Mouse (Mus musculus) heart, embryonic 12.5 days (tissue): ENCODE measurements at regions not wholly inside any gene's neighbourhood (a gene's known extent, or its start where the extent isn't known, plus 50 kb on each side); places are given as distances from the start of the nearest gene placed in this dataset.

ENCODE experiments used
- ATAC-seq: fragments of 200-750 bp; cut with Nextera tagmentation; 2 replicates; pipeline ENCODE4 v1.8.0; 2017; ENCODE audit warnings: moderate TSS enrichment, moderate library complexity; ENCODE audit not compliant: insufficient number of reproducible peaks, low FRiP score
- H3K27ac ChIP-seq: fragments of 300-500 bp; sonication (generic); 2 replicates; pipeline ENCODE4 v1.5.1; 2016; ENCODE audit warnings: mild to moderate bottlenecking, moderate library complexity; ENCODE audit not compliant: poor library complexity, severe bottlenecking
- H3K27me3 ChIP-seq: fragments of 300-500 bp; sonication (generic); replicated peaks from 2 replicates; pipeline ENCODE4 v1.6.1; 2016; ENCODE audit warnings: mild to moderate bottlenecking, moderate library complexity
- H3K36me3 ChIP-seq: fragments of 300-500 bp; sonication (generic); 2 replicates; pipeline ENCODE4 v1.6.1; 2016; ENCODE audit warnings: mild to moderate bottlenecking, moderate library complexity
- H3K4me1 ChIP-seq: fragments of 300-500 bp; sonication (generic); replicated peaks from 2 replicates; pipeline ENCODE4 v1.6.1; 2016; ENCODE audit warnings: mild to moderate bottlenecking
- H3K4me2 ChIP-seq: fragments of 300-500 bp; sonication (generic); 2 replicates; pipeline ENCODE4 v1.6.1; 2016; ENCODE audit warnings: mild to moderate bottlenecking, moderate library complexity
- H3K4me3 ChIP-seq: fragments of 300-500 bp; sonication (generic); 2 replicates; pipeline ENCODE4 v1.5.1; 2016; ENCODE audit warnings: mild to moderate bottlenecking
- H3K9ac ChIP-seq: fragments of 300-500 bp; sonication (generic); 2 replicates; pipeline ENCODE4 v1.6.1; 2016; ENCODE audit warnings: mild to moderate bottlenecking, moderate library complexity
- H3K9me3 ChIP-seq: fragments of 300-500 bp; sonication (generic); replicated peaks from 2 replicates; pipeline ENCODE4 v1.6.1; 2016; ENCODE audit warnings: mild to moderate bottlenecking, moderate library complexity
- WGBS: fragments of 180-500 bp; shearing (Covaris S2); methylation state at CpG from one replicate; pipeline ENCODE4 v1.1.7; 2016; 5-methylcytosine and 5-hydroxymethylcytosine counted together

DNA sequence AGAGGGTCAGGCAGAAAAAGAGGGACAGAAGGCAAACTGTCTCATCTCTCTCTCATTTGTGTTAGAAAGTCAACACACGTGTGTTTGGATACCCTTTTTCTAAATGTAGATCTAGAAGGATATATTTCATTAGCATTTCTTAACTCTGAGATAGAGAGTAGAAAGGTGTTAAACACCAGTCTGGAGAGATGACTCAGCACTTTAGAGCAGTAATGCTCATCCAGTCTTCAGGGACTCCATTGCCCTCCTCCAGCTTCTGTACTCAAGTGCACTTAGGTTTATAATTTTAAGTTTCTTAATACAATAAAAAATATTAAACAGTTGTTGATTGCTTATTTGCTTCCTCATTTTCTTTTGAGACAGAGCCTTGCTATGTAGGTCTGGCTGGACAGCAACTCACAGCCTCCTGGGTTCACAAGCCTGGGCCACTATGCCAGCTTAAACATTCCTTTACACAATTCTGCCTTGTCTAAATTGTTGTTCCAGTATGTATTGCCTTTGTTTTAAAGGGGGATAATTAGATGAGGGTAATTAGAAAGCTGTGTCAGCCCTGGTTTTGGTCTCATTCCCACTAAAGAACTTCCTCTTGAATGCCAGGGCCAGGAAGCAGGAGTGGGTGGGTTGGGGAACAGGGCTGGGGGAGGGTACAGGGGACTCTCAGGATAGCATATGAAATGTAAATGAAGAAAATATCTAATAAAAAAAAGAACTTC is 222.1 kb downstream of the Nfkbiz start:
- no peak overlapping the region for H3K4me2 ChIP-seq
- 68% methylated on average over 1 of the region's 1 CpGs for WGBS
- H3K4me3 ChIP-seq: no peak overlapping the region
- no peak overlapping the region for H3K9ac ChIP-seq
- no peak overlapping the region for H3K27ac ChIP-seq
- ATAC-seq: no peak
- H3K9me3 ChIP-seq: no peaks in the 10 kb centered on the region
- no peaks in the 10 kb centered on the region for H3K36me3 ChIP-seq
- H3K4me1 ChIP-seq: peaks cover 3% of the 10 kb centered on the region
- no peaks in the 10 kb centered on the region for H3K27me3 ChIP-seq

DNA sequence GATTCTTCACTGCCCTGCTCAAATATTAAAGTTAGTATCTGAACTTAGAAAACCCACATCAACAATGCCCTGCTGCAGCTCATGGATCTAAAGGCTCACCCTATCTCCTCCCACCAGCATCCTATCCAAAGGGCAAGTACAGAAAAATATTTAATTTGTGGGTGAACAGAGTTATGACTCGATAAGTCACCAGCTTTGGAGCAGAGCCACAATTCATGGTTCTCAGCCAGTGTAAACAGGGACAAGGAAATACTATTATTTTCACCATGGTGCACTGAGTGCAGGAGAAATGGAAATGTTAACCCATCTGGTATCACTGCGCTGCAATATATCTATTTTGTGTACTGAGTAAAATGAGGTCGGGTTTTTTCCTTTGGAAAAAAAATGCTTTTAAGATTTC is 225.8 kb downstream of the Nfkbiz start:
- 76% methylated on average over 3 of the region's 3 CpGs for WGBS
- H3K4me2 ChIP-seq: no peak overlapping the region
- no peaks in the 10 kb centered on the region for H3K36me3 ChIP-seq
- peaks cover 3% of the 10 kb centered on the region for H3K9me3 ChIP-seq
- no peak for ATAC-seq
- H3K9ac ChIP-seq: no peak overlapping the region
- H3K27me3 ChIP-seq: no peaks in the 10 kb centered on the region
- no peak overlapping the region for H3K27ac ChIP-seq
- H3K4me3 ChIP-seq: no peak overlapping the region
- H3K4me1 ChIP-seq: peaks cover 3% of the 10 kb centered on the region

DNA sequence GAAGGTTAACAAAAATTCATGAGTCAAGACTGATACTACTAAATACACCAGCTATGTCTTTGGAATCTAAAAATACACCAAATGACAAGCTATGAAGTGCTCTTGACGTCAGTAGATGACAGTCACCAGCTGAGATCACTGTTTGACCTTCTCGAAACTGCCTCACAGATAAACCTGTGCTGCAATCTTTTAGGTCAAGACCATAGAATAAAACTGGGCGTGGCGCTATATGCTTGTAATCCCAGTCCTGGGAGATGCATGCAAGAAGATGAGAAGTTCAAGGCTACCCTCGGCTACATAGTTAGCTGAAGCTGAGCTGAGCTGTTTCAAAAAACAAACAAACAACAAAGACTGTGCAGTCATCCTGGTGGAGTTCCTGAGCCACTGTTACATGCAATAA is 226.7 kb downstream of the Nfkbiz start:
- no peak overlapping the region for H3K4me2 ChIP-seq
- H3K27ac ChIP-seq: no peak overlapping the region
- peaks cover 3% of the 10 kb centered on the region for H3K4me1 ChIP-seq
- H3K36me3 ChIP-seq: no peaks in the 10 kb centered on the region
- peaks cover 3% of the 10 kb centered on the region for H3K9me3 ChIP-seq
- no peaks in the 10 kb centered on the region for H3K27me3 ChIP-seq
- H3K4me3 ChIP-seq: no peak overlapping the region
- ATAC-seq: no peak
- no peak overlapping the region for H3K9ac ChIP-seq
- WGBS: 69% methylated on average over 5 of the region's 5 CpGs

DNA sequence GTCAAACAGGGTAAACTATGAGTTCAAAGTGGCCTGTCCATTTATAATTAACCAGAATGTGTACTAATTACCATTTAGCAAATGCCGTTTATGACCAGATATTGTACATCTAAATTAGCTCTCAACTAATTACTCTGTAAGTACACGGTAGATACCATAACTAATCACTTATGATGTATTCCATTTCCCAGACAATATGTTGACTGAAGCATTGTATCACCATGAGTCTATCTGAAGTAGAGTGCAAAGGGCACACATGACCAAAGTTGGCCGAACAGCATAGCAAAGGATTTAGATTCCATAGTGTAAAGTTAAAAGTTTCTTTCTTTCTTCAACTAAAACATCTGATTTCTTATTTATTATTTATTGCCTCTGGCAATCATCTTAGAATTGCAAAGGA is 227.5 kb downstream of the Nfkbiz start:
- Histone ChIP-seq H3K4me2 (no peak overlapping the region), H3K36me3 (no peaks in the 10 kb centered on the region), H3K4me3 (no peak overlapping the region), H3K9me3 (peaks cover 3% of the 10 kb centered on the region), H3K9ac (no peak overlapping the region), H3K4me1 (no peaks in the 10 kb centered on the region), H3K27ac (no peak overlapping the region), H3K27me3 (no peaks in the 10 kb centered on the region)
- 85% methylated on average over 3 of the region's 3 CpGs for WGBS
- ATAC-seq: no peak

DNA sequence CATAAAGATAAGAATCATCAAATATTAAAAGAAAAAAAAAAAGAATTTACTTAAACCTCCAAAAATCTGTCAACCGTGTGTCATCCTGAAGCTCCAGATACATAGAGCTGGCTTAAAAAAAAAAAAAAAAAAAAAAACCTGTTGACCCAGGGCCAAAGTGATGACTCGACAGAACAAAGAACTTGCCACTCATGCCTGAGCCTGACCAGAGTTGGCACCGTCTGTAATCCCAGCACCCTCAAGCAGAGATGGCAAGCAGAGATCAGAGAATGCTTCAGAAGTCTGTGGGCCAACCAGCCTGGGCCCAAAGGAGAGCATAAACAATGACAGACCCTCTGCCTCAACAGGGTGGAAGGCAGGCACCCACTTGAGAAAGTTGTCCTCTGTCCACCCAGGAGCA is 230.3 kb downstream of the Nfkbiz start:
- Histone ChIP-seq H3K4me3 (no peak overlapping the region), H3K36me3 (no peaks in the 10 kb centered on the region), H3K4me1 (peaks cover 4% of the 10 kb centered on the region), H3K27ac (no peak overlapping the region), H3K9ac (no peak overlapping the region), H3K9me3 (peaks cover 3% of the 10 kb centered on the region), H3K4me2 (no peak overlapping the region), H3K27me3 (no peaks in the 10 kb centered on the region)
- WGBS: 84% methylated on average over 3 of the region's 3 CpGs
- no peak for ATAC-seq

DNA sequence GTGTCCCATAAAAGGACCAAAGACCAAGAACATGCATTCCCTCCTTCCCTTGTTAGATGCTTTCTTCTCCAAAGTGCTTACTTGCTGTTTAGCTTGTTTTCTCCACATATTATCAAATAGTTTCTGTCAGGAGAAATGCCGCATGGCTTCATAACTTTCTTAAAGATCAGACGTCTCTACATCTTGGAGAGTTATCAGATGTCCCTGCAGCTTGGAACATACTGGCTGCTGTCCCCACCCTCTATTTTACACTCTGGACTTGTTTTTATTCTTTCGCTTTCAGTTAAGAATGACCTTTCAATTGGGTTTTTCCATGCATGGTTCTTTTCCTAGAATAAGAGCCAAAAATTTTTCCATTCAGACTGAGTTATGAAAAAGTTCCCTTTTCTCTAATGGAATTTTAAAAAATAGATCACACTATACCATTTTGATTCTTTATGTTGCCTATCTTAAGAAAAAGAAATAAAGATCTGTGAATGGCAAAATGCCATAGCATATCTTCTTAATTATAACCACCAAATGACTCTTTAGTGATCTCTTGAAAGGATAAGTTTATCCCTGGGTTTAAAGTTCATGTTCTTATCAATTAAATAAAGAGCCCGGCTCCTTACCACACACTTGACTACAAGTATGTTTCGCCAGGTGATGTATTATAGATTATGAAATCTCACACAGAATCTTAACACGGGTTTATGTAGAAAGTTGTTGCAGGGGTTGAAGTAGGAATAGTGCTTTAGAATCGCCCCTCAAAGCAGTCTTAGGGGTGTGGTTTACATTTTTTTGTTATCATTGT is 232.1 kb downstream of the Nfkbiz start:
- no peak for ATAC-seq

DNA sequence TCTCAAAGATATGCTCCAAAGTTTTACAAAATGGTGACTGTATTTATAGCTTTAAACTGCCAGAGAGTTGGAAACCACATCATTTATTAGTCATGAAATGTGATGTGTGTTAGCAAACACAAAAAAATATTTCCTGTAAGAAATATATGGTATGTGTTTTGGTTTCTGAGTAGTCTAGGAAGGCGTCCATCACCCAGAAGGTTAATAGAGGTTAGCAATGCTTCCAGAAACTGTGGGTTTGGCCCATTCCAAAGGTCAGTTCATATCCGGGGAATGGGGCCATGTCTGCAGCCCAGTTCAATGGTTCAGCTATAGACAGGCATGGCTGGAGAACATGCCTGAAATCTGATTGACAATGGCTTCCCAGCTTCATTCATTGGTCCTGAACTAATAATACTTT is 235.1 kb downstream of the Nfkbiz start:
- Histone ChIP-seq H3K27ac (no peak overlapping the region), H3K9ac (no peak overlapping the region), H3K36me3 (no peaks in the 10 kb centered on the region), H3K4me3 (no peak overlapping the region), H3K4me2 (no peak overlapping the region), H3K27me3 (no peaks in the 10 kb centered on the region), H3K9me3 (no peaks in the 10 kb centered on the region), H3K4me1 (peaks cover 4% of the 10 kb centered on the region)
- WGBS: 81% methylated on average over 2 of the region's 2 CpGs
- no peak for ATAC-seq

More for the DNA sequence above, 232.1 kb downstream of the Nfkbiz start:
- H3K4me1 ChIP-seq: peaks cover 4% of the 10 kb centered on the region
- H3K9me3 ChIP-seq: peaks cover 3% of the 10 kb centered on the region
- H3K4me2 ChIP-seq: no peak overlapping the region
- H3K36me3 ChIP-seq: no peaks in the 10 kb centered on the region
- no peak overlapping the region for H3K27ac ChIP-seq
- H3K4me3 ChIP-seq: no peak overlapping the region
- 76% methylated on average over 7 of the region's 7 CpGs for WGBS
- no peaks in the 10 kb centered on the region for H3K27me3 ChIP-seq
- H3K9ac ChIP-seq: no peak overlapping the region

DNA sequence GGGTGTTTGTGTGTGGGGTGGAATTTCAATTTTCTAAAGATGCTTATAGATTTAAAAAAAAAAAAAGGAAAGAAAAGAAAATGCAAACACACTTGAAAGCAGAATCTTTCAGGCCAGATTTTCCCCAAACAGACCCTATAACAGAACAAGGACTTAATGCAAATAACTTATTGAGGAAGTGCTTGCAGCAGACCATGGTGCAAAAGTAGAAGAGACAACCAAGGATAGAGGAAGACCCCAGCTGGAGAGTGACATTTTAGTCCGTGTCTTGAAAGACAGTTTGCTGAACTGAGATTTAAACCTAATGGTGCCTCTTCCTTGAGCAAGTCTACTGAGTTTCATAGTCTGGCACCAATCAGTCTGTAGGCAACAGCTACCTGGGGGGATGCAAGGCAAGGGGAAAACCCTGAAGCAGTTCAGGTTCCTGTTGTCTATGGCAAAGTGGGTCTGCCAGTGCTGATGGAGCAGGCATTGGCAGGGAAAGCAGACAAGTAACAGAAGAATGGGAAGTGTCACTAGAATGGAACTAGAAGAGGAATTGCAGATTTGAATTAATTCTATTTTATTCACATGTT is 249.2 kb downstream of the Nfkbiz start:
- ATAC-seq: no peak
- 77% methylated on average over 1 of the region's 1 CpGs for WGBS
- Histone ChIP-seq H3K27me3 (no peaks in the 10 kb centered on the region), H3K36me3 (no peaks in the 10 kb centered on the region), H3K27ac (no peak overlapping the region), H3K4me3 (no peak overlapping the region), H3K9ac (no peak overlapping the region), H3K4me1 (no peaks in the 10 kb centered on the region), H3K4me2 (no peak overlapping the region), H3K9me3 (no peaks in the 10 kb centered on the region)

DNA sequence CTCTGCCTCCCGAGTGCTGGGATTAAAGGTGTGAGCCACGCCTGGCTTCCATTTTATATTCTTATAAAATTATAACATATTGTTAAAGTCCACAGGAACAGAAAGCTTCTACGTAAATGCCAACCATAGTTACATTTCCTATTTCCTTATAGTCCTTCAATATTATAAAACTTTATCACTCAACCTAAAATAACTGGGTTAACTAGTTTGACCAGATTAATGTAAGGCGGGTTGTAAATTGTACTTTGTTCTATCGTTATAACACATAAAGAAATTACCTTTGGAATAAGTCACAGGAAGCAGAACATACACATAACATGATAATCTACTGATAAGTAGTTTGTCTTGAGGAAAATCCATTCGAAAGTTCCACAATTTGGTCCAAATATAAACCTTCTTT is 251.6 kb downstream of the Nfkbiz start:
- Histone ChIP-seq H3K4me1 (0 out of 2 replicates have a peak, but pooled peaks cover 7% of the 10 kb centered on the region), H3K36me3 (no peaks in the 10 kb centered on the region), H3K27me3 (no peaks in the 10 kb centered on the region), H3K9me3 (no peaks in the 10 kb centered on the region), H3K9ac (no peak overlapping the region), H3K4me2 (no peak overlapping the region), H3K27ac (no peak overlapping the region), H3K4me3 (no peak overlapping the region)
- 84% methylated on average over 6 of the region's 6 CpGs for WGBS
- ATAC-seq: no peak

DNA sequence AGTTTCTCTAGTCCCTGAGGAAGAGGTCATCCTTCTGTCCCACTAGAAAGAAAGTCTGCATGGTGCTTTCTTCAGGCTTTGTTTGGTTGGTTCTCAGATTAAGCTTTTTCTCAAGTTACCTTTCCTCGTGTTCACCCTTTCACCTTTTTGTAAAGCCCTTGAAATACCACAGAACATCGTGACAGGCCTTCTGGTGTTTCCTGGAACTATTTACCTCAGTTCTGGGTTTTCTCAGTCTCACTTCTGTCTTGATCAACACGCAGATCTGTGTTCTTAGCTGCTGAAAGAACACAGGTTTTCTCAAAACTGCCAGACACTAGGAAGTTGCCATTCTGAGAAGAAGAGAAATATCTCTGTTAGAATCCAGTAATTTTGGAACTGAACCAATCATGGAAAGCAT is 255.8 kb downstream of the Nfkbiz start:
- Histone ChIP-seq H3K4me3 (no peak overlapping the region), H3K9ac (no peak overlapping the region), H3K27ac (no peak overlapping the region), H3K36me3 (no peaks in the 10 kb centered on the region), H3K4me1 (peaks cover 12% of the 10 kb centered on the region; the same call in 1 of the 2 replicates), H3K4me2 (no peak overlapping the region), H3K27me3 (no peaks in the 10 kb centered on the region), H3K9me3 (no peaks in the 10 kb centered on the region)
- 26% methylated on average over 3 of the region's 3 CpGs for WGBS
- ATAC-seq: no peak

DNA sequence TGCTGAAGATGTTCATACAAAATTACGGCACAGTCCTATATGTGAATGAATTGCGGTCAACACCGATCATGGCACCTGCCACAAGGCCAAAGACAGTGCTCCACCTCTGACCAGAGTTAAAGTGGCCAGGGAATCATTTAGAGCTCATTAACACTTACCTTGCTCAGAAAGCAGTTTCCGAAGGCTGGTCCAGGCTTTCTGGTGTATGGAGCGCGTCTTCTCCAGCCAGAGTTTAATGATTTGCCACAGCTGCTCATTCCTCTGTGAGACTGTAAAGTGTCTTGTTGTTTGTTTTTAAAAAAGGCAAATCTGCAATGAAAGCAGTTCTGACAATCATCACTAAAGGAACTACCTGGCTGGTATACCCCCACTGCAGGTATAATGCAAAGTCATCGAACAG is 256.7 kb downstream of the Nfkbiz start:
- H3K4me1 ChIP-seq: peaks cover 12% of the 10 kb centered on the region; the same call in 1 of the 2 replicates
- H3K27me3 ChIP-seq: no peaks in the 10 kb centered on the region
- H3K9me3 ChIP-seq: no peaks in the 10 kb centered on the region
- WGBS: 89% methylated on average over 7 of the region's 7 CpGs
- H3K4me2 ChIP-seq: no peak overlapping the region
- H3K27ac ChIP-seq: no peak overlapping the region
- H3K36me3 ChIP-seq: no peaks in the 10 kb centered on the region
- no peak overlapping the region for H3K4me3 ChIP-seq
- no peak for ATAC-seq
- no peak overlapping the region for H3K9ac ChIP-seq
